Mouse (Mus musculus) embryo, embryonic 10.5 days (tissue): Measurements from ENCODE around the gene Gclc.
A peak's percentile ranks its signal among the peaks of the same experiment; 100 is the strongest.
"Not testable (repeated sequence)": the region's sequence is repeated elsewhere in the genome, so short reads cannot be mapped to it uniquely, and the experiment has no call there.

Experiments used
- DNase-seq: peaks from one replicate; pipeline ENCODE4 v3.0.0-alpha.2; 2015; ENCODE audit warnings: low spot score

Gclc gene

DNA sequence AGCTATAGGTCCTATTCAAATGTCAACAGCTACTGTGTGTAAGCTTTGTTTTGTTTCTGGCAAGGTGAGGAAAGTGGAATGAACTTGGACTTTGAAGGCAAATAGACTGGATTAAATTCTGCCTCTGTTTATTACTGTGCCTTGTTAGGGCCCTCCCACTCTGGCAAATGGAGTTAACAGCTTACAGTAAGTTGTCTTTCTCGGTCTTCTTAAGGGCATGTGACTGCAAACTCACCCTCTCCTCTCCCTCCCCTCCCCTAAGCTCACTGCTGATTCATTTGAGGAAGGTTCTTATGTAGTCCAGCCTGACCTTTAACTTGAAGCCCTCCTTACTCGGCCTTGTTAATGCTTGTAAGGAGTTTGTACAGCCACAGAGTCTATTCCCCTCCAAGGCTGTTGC lies 8.0 kb upstream of the Gclc start:
- DNase-seq = no peak

DNA sequence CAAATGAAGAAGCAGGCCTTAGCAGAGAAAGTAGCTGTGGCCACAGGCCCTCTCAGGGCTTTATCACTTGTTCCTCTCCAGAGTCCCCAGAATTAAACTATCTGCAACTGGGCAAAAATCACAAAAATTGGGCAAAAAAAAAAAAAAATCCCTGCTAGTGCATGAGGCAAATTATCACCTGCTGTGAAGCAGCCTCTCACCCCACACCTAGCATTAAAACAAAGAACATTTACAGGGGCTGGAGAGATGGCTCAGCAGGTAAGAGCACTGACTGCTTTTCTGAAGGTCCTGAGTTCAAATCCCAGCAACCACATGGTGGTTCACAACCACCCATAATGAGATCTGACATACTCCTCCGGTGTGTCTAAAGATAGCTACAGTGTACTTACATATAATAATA lies 6.0 kb upstream of the Gclc start:
- DNase-seq = not testable (repeated sequence)

DNA sequence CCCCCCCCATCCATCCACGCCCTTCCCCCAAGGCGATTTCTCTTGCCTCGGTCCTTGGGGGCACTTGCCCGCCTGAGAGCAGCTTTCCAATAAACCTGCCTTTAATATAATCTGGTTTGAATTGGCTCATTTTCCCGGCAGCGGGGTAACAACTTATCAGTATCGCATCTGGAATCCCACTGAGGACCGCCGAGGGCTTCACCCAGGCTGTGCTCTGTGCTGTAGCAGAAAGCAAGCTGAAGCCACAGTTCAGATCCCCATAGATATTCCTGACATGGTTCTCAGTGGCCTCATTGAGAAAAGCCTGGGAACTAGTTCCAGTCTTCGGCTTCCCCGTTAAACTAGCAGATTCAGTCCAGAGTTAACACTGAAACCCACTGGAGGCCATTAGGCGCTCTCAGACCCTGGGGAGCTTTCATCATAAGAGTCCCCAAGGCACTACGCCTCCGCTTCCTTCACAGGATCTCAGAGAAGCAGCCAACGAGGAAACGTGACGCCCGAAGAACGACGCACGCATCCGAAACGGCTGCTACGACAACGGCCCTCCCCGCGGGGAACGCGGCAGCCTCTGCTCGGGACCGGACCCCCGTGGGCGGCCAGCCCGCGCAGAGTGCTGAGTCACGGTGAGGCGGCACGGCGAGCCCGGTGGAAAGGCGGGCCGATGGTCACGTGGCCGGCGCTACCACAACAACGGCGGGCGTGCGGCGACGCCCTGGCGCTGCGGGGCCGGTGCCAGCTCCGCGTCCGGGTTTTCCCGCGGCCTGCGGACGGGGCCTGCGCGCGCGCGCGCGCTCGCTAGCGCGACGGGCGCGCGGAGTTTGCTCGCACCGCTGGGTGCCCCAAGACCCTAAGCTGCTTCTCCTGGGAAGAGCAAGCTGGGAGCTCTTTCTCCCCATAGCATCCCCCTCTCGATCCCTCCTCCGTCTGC lies 3.9 kb upstream of the Gclc start:
- peak; percentile 90 for DNase-seq

DNA sequence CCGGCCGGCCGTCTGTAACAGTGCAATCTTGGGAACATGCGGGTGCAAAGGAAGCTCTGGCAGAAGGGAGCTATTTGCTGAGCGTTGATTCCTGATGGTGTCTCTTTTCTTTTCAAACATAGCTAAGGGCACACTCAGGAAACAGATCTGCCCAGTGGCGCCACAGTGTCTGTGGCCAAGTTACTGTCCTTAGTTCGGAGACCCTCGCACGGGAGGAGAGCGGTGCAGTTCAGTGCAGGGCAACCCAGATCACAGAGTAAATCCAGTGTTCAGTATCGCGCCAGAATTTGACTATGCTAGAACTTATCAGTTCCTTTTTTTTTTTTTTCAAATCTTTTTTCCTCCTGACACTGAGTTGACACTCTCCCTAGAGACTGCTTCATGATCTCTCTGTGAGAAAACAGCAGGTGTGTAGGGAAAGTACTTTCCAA lies 3.2 kb upstream of the Gclc start:
- no peak for DNase-seq

DNA sequence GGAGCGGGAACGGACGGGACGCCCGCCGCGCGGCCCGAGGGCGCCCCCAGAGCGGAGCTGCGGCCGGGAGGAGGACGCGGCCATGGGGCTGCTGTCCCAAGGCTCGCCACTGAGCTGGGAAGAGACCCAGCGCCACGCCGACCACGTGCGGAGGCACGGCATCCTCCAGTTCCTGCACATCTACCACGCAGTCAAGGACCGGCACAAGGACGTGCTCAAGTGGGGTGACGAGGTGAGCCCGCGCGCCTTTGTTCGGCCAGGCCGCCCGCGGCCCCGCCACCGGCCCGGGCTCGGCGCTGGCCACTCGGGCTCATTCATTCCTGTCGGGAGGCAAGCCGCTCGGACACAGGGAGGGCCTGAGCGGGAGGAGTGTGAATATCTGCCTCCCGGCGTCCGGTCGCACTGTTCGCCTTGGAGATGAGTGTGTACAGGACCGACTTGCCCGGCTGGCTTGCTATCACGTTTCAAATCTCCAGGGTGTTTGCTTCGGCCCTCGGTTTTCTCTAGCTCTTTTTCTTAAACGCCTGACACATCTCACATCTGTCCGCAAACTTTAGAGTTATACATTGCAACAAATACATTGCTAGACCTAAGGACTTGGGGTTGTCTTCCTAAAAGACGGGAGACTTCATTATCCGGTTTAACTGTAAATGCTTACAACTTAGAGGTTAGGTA lies 530 bp downstream of the Gclc start:
- DNase-seq = peak; percentile 78

DNA sequence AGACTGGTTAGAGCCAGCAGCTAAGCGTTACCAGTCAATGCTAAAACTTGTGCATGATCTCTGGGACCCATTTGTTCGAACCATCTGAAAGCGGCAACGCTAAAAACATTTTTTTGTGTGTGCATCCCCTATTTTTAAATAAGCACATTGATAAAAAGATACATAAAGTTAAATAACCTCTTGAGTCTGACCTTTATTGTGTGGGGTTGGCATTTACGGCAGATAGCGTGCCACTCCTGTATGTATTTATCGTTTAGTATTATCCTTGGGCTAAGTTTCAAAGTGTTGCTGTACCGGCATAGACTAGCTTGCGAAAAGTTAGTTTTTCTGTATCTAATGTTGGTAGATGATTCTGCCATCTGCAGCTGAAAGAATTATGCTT lies 1.1 kb downstream of the Gclc start:
- DNase-seq = no peak

DNA sequence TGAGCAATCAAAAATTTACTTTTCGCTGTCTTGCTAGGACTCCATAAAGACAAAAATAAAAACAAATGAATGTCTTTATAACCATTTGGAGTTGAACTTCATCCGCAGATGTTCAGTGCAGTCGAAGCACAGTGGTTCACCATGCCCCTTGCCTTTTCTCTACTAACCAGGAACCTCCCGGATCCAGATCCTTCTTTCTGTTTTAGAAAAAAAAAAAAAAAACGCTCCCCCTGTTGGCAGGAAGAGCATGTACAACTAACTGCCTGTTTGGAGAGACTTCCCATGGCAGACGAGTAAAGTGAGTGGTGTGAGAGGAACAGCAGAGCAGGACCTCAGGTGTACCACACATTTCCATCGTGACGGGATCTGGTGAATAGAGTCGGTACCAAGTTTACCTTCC lies 1.7 kb downstream of the Gclc start:
- DNase-seq = peak; percentile 64

DNA sequence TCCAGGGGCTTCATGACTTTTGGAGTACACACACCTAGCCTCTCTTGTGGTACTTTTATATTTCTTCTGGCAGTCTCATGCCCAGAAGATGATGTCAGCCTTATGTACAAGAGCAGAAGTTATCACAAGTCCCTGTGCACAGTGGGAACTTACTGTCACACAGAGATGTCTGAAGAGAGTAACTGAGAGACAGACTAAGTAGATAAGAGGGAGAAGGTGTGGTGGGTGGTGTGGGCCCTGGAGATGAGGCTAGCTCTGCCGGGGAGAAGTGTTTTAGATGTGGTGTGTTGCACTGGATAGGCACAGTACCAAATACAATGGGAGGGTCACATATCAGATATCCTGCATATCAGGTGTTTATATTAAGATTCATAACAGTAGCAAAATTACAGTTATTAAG lies 3.0 kb downstream of the Gclc start:
- DNase-seq = no peak

DNA sequence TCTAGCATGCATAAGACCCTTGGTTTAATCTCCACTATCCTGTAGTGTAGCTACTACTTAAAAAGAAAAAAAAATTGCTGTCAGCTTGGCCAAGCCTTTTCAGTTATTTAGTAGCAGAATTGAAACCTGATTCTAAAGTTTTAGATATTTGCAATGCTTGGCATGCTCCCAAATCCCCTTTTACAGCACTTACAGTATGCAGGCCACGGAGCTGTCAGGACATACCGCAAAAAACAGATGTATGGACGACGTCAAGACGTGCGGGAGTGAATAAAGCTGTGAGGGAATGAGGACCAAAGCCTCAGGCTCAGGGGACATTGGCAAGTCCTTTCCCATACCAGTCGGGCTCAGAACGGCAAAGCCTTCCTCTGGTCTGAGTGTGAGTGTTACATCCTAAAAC lies 4.1 kb downstream of the Gclc start:
- no peak for DNase-seq

DNA sequence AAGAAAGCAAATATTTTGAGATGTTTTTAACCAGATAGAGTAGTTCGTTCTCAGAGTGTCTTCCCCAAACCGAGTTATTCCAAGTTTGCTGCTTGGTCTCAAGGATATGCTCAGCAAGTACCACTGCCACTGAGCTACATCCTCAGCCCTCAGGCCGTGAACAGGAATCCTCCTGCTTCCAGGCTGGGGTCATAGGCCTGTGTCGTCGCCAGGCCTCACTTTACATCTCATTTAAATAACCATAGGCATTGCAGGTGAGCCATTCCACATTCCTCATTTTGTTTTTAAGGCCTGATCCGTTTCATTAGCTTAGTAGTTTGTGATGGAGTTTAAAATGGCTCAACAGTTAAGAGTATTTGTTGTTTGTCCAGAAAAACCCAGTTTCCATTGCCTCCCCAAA lies 4.8 kb downstream of the Gclc start:
- DNase-seq = no peak

DNA sequence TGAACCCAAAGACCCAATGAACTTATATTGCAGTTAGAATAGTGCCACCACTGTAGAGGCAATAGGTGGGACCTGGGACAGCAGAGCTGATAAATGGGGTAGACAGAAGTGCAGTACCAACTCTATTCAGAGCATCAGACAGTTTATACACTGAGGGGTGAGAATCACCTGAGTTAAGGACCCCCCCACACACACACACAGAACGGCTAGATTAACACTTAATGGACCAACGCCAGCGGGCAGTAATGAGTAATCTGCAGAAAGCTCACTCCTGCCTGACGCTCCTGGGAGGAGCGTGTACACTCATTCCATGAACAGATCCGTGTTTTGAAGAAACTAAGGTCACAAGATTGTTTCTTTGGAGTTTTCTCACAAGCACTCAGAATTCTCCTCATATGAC lies 5.4 kb downstream of the Gclc start:
- no peak for DNase-seq

DNA sequence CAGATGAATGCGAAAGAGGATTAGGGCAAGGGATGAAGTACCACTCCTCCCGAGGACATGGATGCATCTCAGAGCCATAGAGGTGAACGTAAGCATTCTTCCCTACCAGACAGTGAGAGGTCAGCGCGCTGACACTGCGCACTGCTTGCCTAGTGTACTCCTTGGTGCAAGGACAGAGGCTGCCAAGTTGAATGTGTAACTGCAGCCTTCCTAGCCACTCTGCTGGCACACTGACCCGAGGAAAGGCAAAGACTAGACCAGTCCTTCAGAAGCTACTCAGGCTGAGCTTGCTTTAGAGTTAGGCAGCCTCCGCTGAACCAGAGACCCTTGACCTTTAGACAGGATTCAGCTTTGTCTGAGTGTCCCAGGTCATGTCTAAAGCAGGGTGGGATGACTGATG lies 11.9 kb downstream of the Gclc start:
- no peak for DNase-seq

DNA sequence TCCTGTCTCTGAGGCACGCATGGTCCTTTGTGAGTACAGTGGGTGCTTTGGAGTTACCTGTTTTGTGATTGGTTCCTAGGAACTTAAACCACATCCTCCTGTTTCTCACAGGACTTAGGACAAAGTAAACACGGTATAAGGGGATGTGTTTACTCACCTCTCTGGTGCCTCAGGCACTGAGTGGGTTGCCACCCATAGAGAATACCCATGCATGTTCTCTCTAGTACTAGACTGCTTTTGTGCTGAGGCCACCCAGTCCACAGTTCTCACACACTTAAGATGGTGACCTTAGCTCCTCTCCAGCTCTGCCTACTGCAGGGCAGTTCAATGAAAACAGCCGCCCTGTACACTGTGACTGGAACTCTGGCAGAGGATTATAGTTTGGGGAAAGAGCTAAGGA lies 12.4 kb downstream of the Gclc start:
- no peak for DNase-seq

DNA sequence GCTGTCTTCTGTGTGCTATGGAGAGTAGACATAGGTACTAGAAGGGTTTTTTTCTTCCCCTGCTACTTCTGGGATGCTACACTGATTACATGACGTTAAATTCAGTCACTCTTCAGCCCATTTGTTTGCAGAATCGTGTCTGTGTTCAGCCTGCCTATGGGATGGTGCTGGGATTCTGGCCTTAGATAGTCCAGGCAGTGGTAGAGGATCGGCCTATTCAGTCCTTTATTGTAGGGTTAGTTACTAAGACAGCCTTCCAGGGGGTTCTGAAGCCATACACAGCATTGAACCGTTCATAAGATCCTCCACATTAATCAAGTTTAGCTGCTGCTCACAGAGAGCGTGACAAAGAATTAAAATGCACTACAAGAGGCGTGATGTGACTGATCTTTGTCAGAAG lies 16.6 kb downstream of the Gclc start:
- DNase-seq = peak; percentile 6

DNA sequence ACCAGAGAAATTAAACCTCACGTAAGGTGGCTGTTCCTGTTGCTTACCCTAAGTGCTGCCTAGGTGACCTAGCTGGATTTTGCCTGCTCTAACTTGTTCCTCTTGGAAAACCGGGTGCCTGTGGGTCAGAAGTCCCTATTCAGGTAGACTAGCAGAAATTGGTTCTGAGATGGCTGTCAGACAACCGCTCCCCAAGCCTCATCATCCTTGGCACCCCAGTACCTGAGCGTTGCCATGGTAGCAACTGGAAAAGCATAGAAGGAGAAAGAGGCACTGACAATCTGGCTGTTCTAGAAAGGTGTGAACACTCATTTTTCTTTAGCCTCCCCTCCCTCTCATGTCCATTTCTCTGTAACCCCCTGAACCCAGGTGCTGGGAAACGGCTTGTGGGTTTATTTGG lies 17.0 kb downstream of the Gclc start:
- no peak for DNase-seq

DNA sequence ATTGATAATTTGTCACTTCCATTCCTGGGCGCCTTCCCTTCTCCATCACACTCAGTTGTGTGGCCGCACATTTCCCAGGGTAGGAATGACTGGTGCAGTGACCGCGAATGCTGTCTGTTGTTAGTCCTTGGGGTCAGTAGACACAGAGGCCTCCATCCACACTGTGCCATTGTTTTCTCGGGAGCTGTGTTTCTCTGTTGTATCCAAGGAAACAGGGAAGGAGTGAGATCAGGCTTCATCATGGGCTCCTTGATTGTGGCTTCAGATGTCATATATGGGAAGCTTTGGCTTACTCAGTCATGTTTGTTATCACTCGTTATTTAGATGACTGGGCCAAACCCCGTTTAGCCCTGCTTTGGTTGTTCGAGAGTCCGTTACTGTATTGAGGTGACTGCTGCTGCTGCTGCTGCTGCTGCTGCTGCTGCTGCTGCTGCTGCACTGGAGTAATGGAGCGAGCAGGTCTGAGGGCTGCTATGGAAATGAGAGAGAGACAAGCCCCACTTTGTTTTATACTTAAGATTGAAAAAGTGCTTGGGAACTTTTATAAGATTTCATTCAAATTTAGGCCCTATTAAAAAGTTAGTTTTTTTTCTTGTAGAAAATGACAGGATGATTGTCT lies 17.5 kb downstream of the Gclc start:
- peak; percentile 70 for DNase-seq

DNA sequence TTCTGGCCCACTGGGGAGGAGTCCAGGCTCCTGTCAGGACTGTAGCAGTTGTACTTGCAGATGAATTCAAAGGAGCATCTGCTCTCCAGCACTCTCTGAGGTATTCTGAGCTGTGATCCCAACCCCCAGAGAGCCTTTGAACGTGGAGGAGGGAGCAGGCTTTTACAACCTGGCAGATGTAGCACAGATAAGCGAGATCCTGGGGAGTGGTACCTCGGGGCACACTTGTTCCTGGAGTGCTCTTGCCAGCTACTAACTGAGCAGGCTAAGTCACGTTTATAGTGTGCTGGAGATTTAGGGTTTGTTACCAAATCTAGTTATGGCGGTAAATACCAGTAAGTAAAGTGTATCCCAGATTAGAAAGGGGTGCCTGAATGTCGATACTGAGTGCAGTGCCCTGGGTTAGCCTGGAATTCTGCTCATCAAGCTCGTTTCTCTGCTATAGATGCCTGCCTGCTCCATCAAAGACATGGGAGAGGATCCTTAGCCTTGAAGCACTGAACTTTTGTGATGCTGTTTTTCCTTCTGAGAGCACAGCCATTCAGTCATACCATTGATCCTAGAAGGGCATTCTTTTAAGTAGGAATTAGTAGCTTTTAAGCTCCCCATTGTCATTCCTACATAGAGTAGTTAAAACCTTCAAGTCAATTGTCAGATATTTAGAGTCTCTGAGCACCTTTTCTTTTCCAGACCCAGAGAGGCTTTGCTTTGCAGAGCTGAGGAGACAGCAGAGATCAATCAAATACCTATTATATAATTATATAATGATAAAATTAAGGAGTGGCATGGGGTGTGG lies 22.6 kb downstream of the Gclc start:
- DNase-seq = no peak

DNA sequence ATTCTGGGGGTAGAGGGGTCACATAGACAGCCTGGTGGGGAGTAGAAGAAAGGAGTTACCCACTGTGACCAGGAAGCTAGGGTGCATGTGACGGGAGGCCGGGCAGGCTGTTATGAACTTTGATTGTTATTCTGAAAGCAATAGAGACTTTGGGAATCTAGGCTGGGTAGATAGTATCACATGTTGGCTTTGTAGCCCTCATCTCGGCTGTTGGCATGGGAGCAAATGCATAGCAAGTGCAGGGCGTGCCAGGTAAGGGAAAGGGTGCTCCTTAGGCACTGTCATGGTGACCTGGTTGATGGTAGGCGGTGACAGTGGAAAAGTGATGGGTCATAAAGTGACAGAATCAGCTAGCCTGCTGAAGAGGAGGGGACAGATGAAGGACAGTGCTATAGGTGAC lies 23.3 kb downstream of the Gclc start:
- DNase-seq = no peak

DNA sequence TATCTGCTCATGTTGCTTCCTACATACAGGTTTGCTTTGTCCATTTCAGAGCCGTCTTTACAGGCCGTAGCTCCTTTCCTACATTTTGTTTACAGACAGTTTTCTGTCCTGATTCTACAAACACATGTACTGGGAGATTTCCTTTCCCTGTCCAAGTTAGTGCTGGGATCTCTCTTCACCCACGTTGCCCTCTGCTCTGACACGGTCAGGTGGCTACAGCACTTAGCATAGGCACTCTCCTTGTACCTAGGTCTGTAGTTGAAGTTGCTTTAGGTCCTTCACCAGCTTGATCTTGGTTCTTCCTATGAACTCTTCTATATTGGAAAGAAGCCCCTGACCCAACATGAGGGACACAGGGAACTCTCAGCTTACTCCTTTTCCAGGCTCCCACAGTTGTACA lies 25.4 kb downstream of the Gclc start:
- no peak for DNase-seq

DNA sequence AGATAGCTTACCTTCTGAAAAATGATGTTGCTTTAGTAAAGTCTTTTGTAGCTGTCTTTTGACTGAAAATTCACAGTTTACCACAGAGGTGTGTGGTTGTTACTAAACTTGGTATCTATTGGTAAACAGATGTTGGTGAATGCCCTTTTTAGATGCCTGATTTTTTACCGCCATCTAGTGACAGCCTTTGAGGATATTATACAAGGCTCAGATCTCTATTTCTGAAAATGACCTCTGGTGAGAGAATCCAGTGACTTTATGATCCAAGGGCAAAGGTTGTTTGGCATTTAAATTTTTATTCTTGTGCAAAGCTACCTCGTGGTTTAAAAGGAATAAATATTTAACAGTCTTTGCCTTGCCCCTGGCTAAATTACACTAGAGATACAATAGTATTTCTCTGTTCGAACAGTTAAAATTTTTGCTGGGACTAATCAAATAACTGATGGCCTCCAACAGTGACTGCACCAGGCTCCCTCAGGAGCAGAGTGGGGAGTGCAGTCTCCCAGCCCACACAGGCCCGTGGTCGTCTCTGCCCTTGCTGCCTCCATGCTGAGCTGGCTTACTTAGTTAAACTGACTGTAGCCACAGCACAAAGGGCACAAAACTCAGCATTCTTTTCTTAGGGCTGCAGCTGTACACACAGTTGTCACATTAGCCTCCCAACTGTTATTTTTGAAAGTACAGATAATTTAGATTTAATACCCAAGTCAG lies 27.3 kb downstream of the Gclc start:
- peak; percentile 49 for DNase-seq

DNA sequence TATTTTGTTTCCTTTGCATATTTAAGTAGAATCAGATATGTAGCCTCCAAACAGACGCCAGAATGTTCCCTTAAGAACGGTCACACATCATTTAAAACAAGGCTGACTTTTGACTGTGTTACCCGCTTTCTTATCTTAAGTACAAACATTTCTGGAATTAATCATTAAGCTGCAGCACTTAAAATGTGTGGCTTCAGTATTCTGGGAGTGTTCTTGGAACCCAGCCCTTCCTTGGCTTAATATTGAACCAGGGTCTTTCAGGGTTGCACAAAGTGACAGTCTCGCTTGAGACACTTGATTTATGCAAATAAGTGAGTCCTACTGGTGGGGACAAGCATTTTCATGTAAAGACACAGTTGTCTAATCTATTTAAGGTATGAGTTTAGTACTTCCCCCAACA lies 27.9 kb downstream of the Gclc start:
- DNase-seq = no peak

DNA sequence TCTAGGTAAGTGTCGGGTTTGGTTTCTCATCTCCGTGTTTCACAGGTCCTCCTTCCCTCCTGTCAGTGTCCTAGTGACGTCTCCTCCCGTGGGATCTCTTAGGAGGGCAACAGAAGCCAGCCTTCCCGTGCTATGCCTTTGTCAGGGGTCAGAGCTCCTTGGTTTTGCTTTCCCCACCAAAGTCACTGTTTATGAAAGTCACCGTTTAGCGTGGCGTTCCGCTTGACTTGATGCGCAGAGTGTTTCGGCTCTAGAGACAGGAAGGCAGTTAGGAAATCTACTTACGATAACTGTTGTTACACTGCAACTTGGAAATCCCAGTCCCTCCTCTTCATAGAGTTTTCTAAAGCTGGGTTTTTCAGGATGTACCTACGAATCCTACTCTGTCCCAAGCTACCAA lies 28.7 kb downstream of the Gclc start:
- DNase-seq = no peak
